12 mouse cellular contexts compared by ENCODE assay signal in genomic region chr6:51566771-51567680, GRCm38 (mm10). TPM values are rescaled to one million over a fixed set of nuclear protein-coding genes. Genes with fewer than 3 reads are reported as not detected.
A peak's percentile ranks its signal among the peaks of the same experiment; 100 is the strongest.
DNase-seq lines count a peak whose midpoint lies in the region; ATAC-seq and TF ChIP-seq lines count a peak whose summit lies in the region.
"Had no signal": no experiment of that assay in that cellular context is flagged by ENCODE, and none has a peak within 500 bp of the region (broad histone marks: within the 10 kb centered on the region; RNA-seq: fewer than 3 reads in every experiment).

No protein-coding gene starts in this region.

- H3K4me2 ChIP-seq in intestine, embryonic 15.5 days (replicated peaks), result 0 out of 2 replicates have a peak overlapping the region, but pooled peaks have one; percentile 6
- H3K4me2 ChIP-seq in intestine, embryonic 16.5 days (ENCODE audit: low read depth, low read length), result no peak overlapping the region
- H3K4me2 ChIP-seq in stomach, postnatal 0 days (replicated peaks; ENCODE audit: low read depth), result no peak overlapping the region

- WGBS in intestine, embryonic 15.5 days, result 38% methylated on average over 14 of the region's 14 CpGs
- 48% methylated on average over 14 of the region's 14 CpGs for WGBS in intestine, embryonic 16.5 days
- WGBS in stomach, postnatal 0 days, result 61% methylated on average over 14 of the region's 14 CpGs

- peak; percentile 56; the same call in 1 of the 2 replicates for ATAC-seq in cerebellum, adult (ENCODE audit: insufficient number of reproducible peaks, low FRiP score, low TSS enrichment)
- no peak for ATAC-seq in intestine, embryonic 15.5 days
- ATAC-seq in intestine, embryonic 16.5 days, result no peak
- no peak for ATAC-seq in stomach, postnatal 0 days (ENCODE audit: low FRiP score, low TSS enrichment)

- H3K9me3 ChIP-seq in intestine, embryonic 15.5 days, result no peaks in the 10 kb centered on the region
- no peaks in the 10 kb centered on the region for H3K9me3 ChIP-seq in intestine, embryonic 16.5 days (ENCODE audit: control insufficient read depth, low read length)
- H3K9me3 ChIP-seq in stomach, postnatal 0 days (ENCODE audit: control insufficient read depth, low read length), result no peaks in the 10 kb centered on the region

- no peaks in the 10 kb centered on the region for H3K27me3 ChIP-seq in intestine, embryonic 15.5 days (replicated peaks)
- no peaks in the 10 kb centered on the region for H3K27me3 ChIP-seq in intestine, embryonic 16.5 days (replicated peaks; ENCODE audit: control insufficient read depth, insufficient read depth, low read length)
- H3K27me3 ChIP-seq in stomach, postnatal 0 days (ENCODE audit: control insufficient read depth, insufficient read depth, low read length), result no peaks in the 10 kb centered on the region

- no peak overlapping the region for H3K9ac ChIP-seq in intestine, embryonic 15.5 days
- no peak overlapping the region for H3K9ac ChIP-seq in intestine, embryonic 16.5 days (ENCODE audit: low read depth, low read length)
- no peak overlapping the region for H3K9ac ChIP-seq in stomach, postnatal 0 days (ENCODE audit: low read length)

- no peak for DNase-seq in cerebellum, adult 11 months
- DNase-seq in retina, postnatal 1 day, result peak; percentile 89
- DNase-seq in retina, embryonic 14.5 days (ENCODE audit: low spot score), result no peak
- no peak for DNase-seq in testis, postnatal 10 days (ENCODE audit: low spot score)
- no peak for DNase-seq in stomach, postnatal 0 days (ENCODE audit: low spot score)
- DNase-seq: gastrocnemius, adult 2 months; heart, postnatal 10 days; liver; thymus, adult 18-20 months had no signal

- H3K27ac ChIP-seq in intestine, embryonic 15.5 days, result no peak overlapping the region
- no peak overlapping the region for H3K27ac ChIP-seq in intestine, embryonic 16.5 days (ENCODE audit: low read length)
- no peak overlapping the region for H3K27ac ChIP-seq in stomach, postnatal 0 days (replicated peaks)
- H3K27ac ChIP-seq: gastrocnemius, adult 2 months had no signal

- no peaks in the 10 kb centered on the region for H3K4me1 ChIP-seq in intestine, embryonic 15.5 days (replicated peaks)
- H3K4me1 ChIP-seq in intestine, embryonic 16.5 days (ENCODE audit: control insufficient read depth, insufficient read depth, low read length), result no peaks in the 10 kb centered on the region
- H3K4me1 ChIP-seq in stomach, postnatal 0 days (replicated peaks; ENCODE audit: control insufficient read depth, insufficient read depth), result no peaks in the 10 kb centered on the region

- no peaks in the 10 kb centered on the region for H3K36me3 ChIP-seq in intestine, embryonic 15.5 days
- no peaks in the 10 kb centered on the region for H3K36me3 ChIP-seq in intestine, embryonic 16.5 days (ENCODE audit: control insufficient read depth, insufficient read depth, low read length)
- H3K36me3 ChIP-seq in stomach, postnatal 0 days (ENCODE audit: control insufficient read depth, insufficient read depth, low read length), result no peaks in the 10 kb centered on the region

- no peak for TF ChIP-seq CTCF in stomach, postnatal 0 days (IDR thresholded peaks at IDR 0.05; ENCODE audit: low read depth)

- no peak overlapping the region for H3K4me3 ChIP-seq in intestine, embryonic 15.5 days (replicated peaks)
- H3K4me3 ChIP-seq in intestine, embryonic 16.5 days (ENCODE audit: low read length), result no peak overlapping the region
- H3K4me3 ChIP-seq in stomach, postnatal 0 days (ENCODE audit: low read depth, low read length), result no peak overlapping the region
- H3K4me3 ChIP-seq: gastrocnemius, adult 2 months had no signal

- TF ChIP-seq EP300 in stomach, postnatal 0 days (optimal IDR thresholded peaks at IDR 0.05), result no peak

RNA-seq across cellular contexts. Expression of gene Snx10, which starts 43.3 kb away (rescaled TPM):
- 12.1 and 14.4 TPM in 2 replicates for polyA plus RNA-seq in intestine, embryonic 15.5 days (2015; fragmentation: Nextera tagmentation; extraction: Ambion mirVana)
- 11.3 and 12.1 TPM in 2 replicates for polyA plus RNA-seq in intestine, embryonic 16.5 days (2015; fragmentation: Nextera tagmentation; extraction: Ambion mirVana)
- polyA plus RNA-seq in stomach, postnatal 0 days (2015; fragmentation: Nextera tagmentation; extraction: Ambion mirVana), result 16.9 and 17.4 TPM in 2 replicates
